Mouse (Mus musculus): ENCODE data around the gene Trim65.

DNA sequence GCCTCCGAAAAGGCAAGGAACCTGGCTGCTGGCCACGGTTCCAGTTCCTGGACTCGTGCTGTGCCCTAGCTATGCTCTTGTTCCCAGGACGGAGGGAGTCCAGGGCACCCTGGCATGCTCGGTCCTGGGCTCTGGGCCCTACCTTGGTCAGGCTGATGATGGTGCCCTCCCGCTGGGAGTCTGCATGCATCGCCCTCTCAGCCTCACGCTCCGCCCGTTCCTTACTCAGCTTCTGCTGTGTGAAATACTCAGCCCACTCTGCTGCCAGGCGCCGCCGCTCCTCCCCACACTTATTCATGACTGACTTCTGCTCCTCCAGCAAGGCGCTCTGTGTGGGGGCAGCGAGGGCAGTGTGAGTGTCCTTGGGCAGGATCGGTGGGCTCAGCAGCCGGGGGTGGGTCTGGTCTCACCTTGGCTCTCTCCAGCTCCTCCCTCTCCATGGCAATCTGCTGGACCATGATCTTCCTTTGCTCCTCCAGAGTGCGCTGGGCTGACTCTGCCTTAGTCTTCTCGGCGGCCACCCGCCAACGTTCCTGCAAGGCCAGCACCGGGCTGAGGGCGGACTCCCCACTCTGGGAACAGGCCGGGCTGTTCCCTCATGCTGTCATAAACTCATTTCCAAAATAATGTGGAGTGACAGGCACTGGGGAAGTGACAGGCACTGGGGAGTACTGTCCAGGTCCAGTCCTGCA is 15.5 kb upstream of the Trim65 start:
- TF ChIP-seq CTCF (IDR thresholded peaks at IDR 0.05) (no peak), EP300 (IDR thresholded peaks at IDR 0.05) (no peak)
